Mouse (Mus musculus) E14TG2a.4 (cell line): ENCODE data around the gene Blnk.
A peak's percentile ranks its signal among the peaks of the same experiment; 100 is the strongest.

Source experiments
- CTCF ChIP-seq: conservative IDR thresholded peaks from 2 replicates; pipeline ENCODE4 v1.5.1; 2014; ENCODE audit warnings: low read length
- NANOG ChIP-seq: IDR thresholded peaks from 2 replicates; pipeline ENCODE4 v1.6.1; 2014; ENCODE audit warnings: borderline replicate concordance, low read length, mixed read lengths

DNA sequence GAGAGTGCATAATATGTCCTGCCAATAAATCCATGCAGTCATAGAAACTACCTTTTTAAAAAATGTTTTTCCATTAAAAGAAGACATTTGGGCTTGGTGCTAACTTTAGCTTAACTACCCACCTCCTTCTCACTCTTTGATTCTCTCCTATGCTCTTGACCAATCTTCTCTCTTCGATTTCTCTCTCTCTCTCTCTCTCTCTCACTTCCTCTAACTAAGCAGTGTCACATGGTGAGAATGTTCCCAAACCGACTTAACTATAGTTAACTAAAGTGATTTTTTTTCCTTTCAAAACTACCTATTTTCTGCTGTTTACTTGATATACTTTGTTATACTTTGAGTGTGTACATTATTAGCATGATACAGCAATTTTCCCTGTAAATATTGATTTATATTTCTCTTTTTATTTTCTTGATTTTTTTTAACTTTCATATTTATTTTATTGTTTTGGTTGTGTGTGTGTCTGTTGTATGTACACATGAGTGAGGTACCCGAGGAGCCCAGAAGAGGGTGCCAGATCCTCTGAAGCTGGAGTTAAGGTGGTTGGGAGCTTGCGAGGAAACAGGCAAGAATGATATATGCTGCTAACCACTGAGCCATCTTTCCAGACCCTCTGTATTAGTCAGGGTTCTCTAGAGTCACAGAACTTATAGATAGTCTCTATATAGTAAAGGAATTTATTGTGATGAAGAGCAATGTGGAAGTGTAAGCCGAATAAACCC lies 14.5 kb upstream of the Blnk start:
- TF ChIP-seq CTCF (peak; percentile 27; the same call in 1 of the 2 replicates), NANOG (no peak)
